Mouse (Mus musculus) Patski (cell line): ENCODE measurements around the gene Med13l. TPM values are rescaled to one million over a fixed set of nuclear protein-coding genes. Genes with fewer than 3 reads are reported as not detected.

Experiments
- ATAC-seq: fragments of 100-300 bp; one replicate; pipeline ENCODE4 v1.8.0; 2021
- CTCF ChIA-PET: fragments of 350-600 bp; sonication (Branson Sonifier 250); formaldehyde crosslinking; loops from one replicate; lab custom pipeline; 2022; ENCODE audit warnings: inconsistent platforms; lab: Charles Lee
- POLR2A ChIA-PET: fragments of 350-600 bp; sonication (Branson Sonifier 250); formaldehyde crosslinking; loops from one replicate; lab custom pipeline; 2022; ENCODE audit warnings: antibody characterized with exemption, inconsistent platforms; lab: Charles Lee
- DNase-seq: peaks from one replicate; pipeline ENCODE4 v3.0.0-alpha.2; 2011; ENCODE audit warnings: low read depth, low spot score
- H3K27me3 ChIP-seq: fragments of 371-371 bp; one replicate; pipeline ENCODE4 v1.5.1; 2021
- CTCF ChIP-seq: fragments of 100-300 bp; IDR thresholded peaks from one replicate; pipeline ENCODE4 v1.5.1; 2021
- in situ Hi-C: fragments of 300-500 bp; cut with MboI; formaldehyde crosslinking; loops from 3 replicates; pipeline ENCODE4 v1.11.1; 2018; ENCODE audit warnings: low pct_unique_long_range_greater_than_20kb, mixed read lengths
- polyA plus RNA-seq: library from polyadenylated mRNA; unstranded; gene quantifications from one replicate; pipeline ENCODE4 v1.2.3, GENCODE M21; 2021

Med13l gene
- polyA plus RNA-seq, 1 experiment from 2014 or later = 35.3 TPM

- no peaks in the 10 kb centered on the region for H3K27me3 ChIP-seq
- ChIA-PET CTCF (no interaction called here), POLR2A (no interaction called here)
- in situ Hi-C loops = no loop called here
- DNase-seq (no peak), ATAC-seq (no peak)
- TF ChIP-seq CTCF = no peak
These were observed 192.4 kb downstream of the Med13l start for GRCm38 (mm10) chr5:118752868-118753267.

DNA sequence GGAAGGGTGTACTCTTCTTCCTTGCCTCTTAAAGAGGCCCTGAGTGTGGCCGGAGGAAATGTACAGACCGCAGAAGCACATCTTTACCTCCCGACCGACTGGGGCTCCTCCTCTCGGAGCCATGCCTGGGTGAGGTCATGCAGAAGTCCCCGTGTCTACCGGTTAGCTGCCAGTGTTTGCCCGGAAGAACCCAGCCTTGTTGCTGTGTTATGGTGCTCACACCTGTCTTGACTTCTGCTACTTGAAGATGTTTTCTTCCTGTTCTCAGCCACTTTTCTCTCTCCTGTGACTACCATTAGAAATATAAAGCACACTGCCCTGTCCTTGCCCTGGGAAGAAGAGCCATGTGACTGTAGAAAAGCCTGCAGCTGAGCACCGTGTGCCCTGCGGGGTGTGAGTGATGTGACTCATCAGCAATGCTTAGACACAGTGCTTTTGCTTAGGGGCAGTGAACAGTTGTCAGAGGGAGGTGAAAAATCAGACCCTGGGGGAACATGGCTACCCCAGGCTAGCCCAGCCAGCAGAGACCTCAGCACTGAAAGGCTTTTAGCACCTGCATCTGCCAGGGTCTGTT is 193.1 kb downstream of the Med13l start:
- in situ Hi-C loops = no loop called here
- ChIA-PET POLR2A (interaction anchor here (1.2 kb wide), 1 partner anchor 16 kb away, joined by 3 read pairs; no protein-coding TSS in a partner anchor), CTCF (no interaction called here)
- no peaks in the 10 kb centered on the region for H3K27me3 ChIP-seq
- TF ChIP-seq CTCF = no peak
- DNase-seq = no peak
- ATAC-seq = peak; percentile 50

DNA sequence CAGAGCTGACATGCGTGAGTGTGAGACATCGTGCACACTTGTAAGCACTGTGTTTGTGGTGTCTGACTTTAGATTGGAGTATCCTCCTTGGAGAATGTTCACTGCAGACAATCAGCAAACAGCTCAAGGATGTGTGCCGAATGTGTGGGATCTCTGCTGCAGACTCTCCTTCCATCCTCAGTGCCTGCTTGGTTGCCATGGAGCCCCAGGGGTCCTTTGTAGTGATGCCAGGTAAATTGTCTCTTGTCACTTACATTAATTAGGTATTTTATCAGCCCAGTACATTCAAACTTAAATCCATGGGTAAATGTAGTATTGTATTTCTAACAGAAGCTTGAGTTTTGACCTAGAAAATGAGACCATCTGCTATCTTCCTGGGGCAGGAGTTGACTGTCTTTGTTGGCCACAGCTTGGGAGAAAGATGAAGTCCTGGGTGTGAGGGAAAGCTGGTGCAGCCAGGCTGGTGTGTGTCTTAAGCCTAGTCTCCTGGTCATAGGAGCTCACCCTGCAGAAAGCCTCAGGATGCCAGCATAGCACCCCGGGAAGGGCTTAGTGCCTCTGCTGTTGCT is 193.8 kb downstream of the Med13l start:
- CTCF ChIA-PET = interaction anchor here (0.7 kb wide), 1 partner anchor 422 kb away, joined by 3 read pairs; no protein-coding TSS in a partner anchor
- no peak for TF ChIP-seq CTCF
- in situ Hi-C loops = no loop called here
- POLR2A ChIA-PET = interaction anchor here (0.9 to 1.2 kb wide), 2 partner anchors 9 to 17 kb away, joined by 3 to 4 read pairs; no protein-coding TSS in a partner anchor
- ATAC-seq = no peak
- no peak for DNase-seq
- H3K27me3 ChIP-seq = no peaks in the 10 kb centered on the region

DNA sequence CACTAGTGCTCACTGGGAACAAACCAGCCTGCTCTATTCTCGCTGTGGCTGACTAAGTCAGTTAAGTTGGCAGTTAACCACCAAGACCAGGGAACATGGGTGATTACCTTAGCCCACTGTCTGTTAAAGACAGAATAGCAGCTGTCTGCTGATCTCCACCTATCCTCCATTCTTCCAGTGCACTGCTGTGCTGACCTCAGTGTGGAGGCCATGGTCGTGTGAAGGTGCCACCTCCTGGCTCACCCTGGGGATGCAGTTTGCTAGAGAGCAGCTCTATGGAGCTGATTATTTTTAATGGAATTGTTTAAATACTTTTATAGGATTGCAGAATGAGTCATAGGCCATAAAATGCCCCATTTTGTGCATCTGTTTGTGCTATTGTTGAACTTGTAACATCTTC is 195.6 kb downstream of the Med13l start:
- POLR2A ChIA-PET = interaction anchor here (1.1 to 1.3 kb wide), 2 partner anchors 10 to 14 kb away, joined by 3 read pairs; no protein-coding TSS in a partner anchor
- H3K27me3 ChIP-seq = no peaks in the 10 kb centered on the region
- DNase-seq (peak; percentile 51), ATAC-seq (peak; percentile 70)
- CTCF ChIA-PET = interaction anchor here (0.6 to 1.7 kb wide), 4 partner anchors 9 to 124 kb away, joined by 3 to 4 read pairs (median 3); no protein-coding TSS in a partner anchor
- TF ChIP-seq CTCF = no peak
- in situ Hi-C loops = no loop called here

GRCm38 (mm10) chr5:118757396-118758301 is 197.2 kb downstream of the Med13l start:
- no peaks in the 10 kb centered on the region for H3K27me3 ChIP-seq
- ATAC-seq (no peak), DNase-seq (no peak)
- ChIA-PET CTCF (no interaction called here), POLR2A (interaction anchor here (0.6 to 1.3 kb wide), 2 partner anchors 15 to 882 kb away, joined by 3 to 4 read pairs; no protein-coding TSS in a partner anchor)
- in situ Hi-C loops = no loop called here
- TF ChIP-seq CTCF = no peak

GRCm38 (mm10) chr5:118760986-118761385 is 200.5 kb downstream of the Med13l start:
- ATAC-seq = no peak
- H3K27me3 ChIP-seq = no peaks in the 10 kb centered on the region
- no peak for DNase-seq
- CTCF ChIA-PET = no interaction called here
- no peak for TF ChIP-seq CTCF
- POLR2A ChIA-PET = no interaction called here
- in situ Hi-C loops = no loop called here

- DNase-seq (no peak), ATAC-seq (no peak)
- CTCF ChIA-PET = interaction anchor here (1.0 to 2.0 kb wide), 6 partner anchors 10 to 494 kb away, joined by 3 to 7 read pairs (median 4); no protein-coding TSS in a partner anchor
- H3K27me3 ChIP-seq = no peaks in the 10 kb centered on the region
- in situ Hi-C loops = no loop called here
- no peak for TF ChIP-seq CTCF
- POLR2A ChIA-PET = no interaction called here
These were observed 202.2 kb downstream of the Med13l start for GRCm38 (mm10) chr5:118762499-118763185.

GRCm38 (mm10) chr5:118763353-118763752 is 202.9 kb downstream of the Med13l start:
- TF ChIP-seq CTCF = no peak
- CTCF ChIA-PET = interaction anchor here (1.0 to 2.0 kb wide), 7 partner anchors 9 to 494 kb away, joined by 3 to 7 read pairs (median 4); no protein-coding TSS in a partner anchor
- ATAC-seq = no peak
- DNase-seq = no peak
- in situ Hi-C loops = no loop called here
- H3K27me3 ChIP-seq = no peaks in the 10 kb centered on the region
- POLR2A ChIA-PET = no interaction called here

- POLR2A ChIA-PET = interaction anchor here (0.7 kb wide), 1 partner anchor 1330 kb away, joined by 3 read pairs; no protein-coding TSS in a partner anchor
- no peak for DNase-seq
- no peak for TF ChIP-seq CTCF
- CTCF ChIA-PET = no interaction called here
- in situ Hi-C loops = no loop called here
- peaks cover 5% of the 10 kb centered on the region for H3K27me3 ChIP-seq
- ATAC-seq = no peak
These were observed 208.7 kb downstream of the Med13l start for GRCm38 (mm10) chr5:118769143-118769542.

DNA sequence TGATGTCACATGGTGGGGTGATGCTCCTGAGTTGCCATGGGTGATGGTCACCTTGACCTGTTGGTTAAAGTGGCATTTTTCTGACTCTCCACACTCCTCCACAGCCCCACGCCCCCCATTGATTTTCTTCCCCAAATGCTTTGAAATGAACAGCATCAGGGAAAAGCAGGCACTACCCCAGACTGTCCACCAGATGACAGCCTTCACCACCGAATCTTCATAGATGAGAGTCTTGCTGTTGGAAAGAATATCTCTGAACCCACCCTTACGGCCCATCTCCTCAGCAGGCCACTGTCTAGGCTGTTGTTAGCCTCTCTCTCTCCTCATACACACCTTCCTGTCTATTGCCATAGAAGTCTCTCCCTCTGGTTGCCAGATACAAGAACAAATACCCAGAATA is 213.4 kb downstream of the Med13l start:
- no peak for DNase-seq
- POLR2A ChIA-PET = no interaction called here
- peak; percentile 79 for TF ChIP-seq CTCF
- peaks cover 8% of the 10 kb centered on the region for H3K27me3 ChIP-seq
- no peak for ATAC-seq
- in situ Hi-C loops = no loop called here
- CTCF ChIA-PET = interaction anchor here (1.8 kb wide), 1 partner anchor 918 kb away, joined by 6 read pairs; no protein-coding TSS in a partner anchor
